Mouse (Mus musculus) spleen, postnatal 36 days (tissue): ENCODE data around the gene Glis3.

Experiments used
- DNase-seq, 2 experiments: peaks; one replicate each; pipeline ENCODE4 v3.0.0; 2022; ENCODE audit warnings: low spot score in 2 of 2, mixed read lengths in 1 of 2

Glis3 gene

DNA sequence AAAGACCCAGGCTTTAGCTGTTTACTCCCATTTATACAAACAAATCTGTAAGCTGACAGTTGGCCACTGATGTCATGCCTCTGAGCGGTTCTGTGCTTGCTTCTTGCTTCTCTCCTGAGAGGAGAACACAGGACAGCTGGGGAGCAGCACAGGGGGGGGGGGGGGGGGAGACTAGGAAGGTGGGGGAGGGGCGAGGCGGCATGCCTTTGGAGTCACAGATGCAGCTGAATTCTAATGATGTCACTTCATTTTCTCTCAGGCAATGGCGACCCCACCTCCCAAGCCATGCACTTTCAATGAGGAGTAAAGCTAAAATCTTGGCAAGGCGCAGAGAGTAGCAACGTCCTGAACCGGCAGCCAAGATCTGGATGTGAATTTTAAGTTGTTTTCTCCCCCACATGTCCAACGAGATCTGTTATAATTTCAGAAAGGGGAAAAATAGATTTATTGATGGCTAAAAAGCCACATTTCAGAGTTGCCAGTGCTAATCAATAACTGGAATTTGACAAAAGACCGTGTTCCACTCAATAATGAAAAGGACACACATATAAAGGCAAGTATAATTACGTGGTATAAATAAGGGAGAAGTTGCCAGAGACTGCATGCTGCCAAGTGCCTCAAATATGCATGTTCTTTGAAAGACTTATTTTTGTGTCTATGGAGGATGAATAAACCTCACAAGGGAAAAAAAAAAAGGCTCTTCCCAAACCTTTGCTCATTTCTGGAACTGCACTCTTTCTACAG is 297.5 kb downstream of the Glis3 start:
- no peak for DNase-seq

DNA sequence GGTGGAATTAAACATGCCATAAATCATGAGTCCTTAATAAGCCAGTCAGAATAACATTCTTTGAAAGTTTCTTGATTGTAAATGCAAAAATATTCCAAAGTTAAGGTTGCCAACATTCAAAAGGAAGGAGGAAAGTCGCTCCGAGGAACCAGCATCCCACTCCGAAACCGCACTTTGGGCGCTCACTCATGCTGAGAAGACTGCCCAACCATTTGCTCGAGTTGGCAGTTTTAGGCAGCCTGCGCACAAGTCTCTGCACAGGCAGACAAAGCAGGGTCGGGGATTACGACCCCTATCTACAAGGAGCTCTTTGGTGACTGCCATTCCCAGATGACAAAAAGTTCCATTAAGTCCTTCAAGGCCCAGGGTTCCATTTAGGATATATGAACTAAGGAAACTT is 298.4 kb downstream of the Glis3 start:
- no peak for DNase-seq

DNA sequence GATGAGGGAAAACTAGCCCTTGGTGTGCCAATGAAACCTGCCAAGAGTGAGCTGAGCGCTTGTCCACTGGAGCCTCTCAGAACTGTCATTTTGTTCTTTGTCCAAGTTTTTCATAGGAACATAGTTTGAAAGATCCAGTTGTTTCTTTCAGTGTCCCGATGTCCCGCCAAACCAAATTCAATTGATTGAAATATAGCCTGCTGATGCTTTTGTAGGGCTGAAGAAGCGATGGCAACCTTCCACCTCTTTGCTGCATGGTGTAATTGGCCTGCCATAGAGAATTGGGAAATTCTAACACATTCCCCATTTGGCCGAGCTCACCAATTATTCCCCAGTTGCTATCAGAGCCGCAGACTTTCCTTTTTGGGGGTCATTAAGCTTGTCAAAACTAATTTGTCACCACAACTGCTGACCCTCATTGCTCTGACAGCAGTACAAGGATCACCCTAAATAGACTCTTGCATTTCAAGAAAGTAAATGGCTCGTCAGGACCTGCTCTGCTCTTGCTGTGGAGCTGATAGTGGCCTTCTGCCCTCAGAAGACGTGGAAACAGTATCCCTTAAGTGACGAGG is 299.1 kb downstream of the Glis3 start:
- DNase-seq = no peak

DNA sequence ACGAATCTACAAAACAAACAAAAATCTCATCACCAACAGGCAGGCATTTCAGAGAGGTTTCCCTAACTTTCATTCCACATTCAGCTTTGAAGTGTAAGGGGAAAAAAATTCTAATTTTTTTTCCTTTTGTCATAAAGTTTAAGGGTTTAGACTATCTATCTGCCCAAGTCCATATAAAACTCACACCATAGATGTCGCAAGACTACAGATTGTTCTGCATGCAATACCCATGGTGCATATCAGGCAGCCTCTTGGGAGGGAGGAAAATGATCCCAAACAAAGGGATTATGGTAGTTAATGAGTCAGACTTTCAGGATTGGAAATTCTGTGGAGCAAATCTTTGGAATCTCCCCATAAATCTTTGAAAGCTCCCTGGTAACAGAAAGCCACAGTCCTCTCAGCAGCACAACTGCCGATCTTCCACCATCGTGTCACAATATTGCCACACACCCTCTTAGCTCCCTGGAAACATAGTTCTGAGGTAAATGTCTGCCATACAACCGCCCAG is 302.0 kb downstream of the Glis3 start:
- DNase-seq = no peak

DNA sequence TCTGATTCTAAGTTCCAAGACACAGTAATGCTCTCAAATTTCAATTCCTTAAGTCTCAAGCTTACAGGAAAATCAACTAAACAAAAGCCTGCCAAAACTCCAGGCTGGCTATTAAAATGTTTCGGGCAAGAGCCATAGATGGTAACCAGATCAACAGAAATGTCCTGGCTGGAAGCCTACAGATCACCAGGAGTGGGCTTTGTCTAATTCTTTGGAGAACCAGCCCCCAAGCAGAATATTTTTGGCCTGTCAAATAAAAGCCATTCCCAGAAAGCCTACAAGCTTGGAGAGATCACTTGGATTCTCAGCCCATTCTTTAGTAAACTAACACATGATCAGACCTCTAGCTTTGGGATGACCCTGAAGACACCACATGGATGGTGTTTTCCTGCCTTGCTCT is 303.5 kb downstream of the Glis3 start:
- no peak for DNase-seq

DNA sequence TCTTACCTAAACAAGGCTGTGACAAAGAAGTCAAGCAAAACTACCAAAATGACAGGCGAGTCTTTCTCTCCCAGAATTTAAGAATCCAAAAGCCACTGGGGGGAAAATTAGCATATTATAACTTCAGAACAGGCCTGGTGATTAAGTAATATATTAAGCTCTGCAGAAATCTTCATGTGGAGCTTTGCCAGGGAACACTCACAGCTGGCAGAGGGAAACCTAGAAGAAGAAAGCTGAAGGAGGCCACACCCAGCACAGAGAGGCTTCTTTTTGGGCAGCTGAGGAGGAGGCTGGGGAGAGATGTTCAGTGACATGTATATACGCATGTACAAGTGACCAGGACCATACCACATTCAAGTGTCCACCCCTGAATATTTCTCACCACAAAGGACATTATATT is 304.1 kb downstream of the Glis3 start:
- no peak for DNase-seq

DNA sequence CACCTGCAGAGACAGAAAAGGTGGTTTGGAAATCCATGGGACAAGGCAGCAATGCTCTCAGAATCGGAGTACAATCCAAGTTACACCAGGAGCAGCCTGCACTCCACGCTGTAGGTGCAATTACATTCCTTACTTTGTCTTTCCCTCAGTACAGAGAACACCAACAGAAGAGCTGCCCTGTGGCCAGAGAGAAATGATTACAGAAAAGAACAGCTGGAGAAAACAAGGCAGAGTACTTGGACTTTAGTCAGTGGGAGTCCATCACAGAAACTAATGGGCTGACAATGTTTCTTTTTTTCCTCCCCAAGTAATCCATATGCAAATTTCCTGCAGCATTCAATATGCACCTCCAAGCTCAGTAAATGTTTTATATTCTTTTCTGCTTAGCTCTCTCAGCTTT is 305.4 kb downstream of the Glis3 start:
- no peak for DNase-seq

DNA sequence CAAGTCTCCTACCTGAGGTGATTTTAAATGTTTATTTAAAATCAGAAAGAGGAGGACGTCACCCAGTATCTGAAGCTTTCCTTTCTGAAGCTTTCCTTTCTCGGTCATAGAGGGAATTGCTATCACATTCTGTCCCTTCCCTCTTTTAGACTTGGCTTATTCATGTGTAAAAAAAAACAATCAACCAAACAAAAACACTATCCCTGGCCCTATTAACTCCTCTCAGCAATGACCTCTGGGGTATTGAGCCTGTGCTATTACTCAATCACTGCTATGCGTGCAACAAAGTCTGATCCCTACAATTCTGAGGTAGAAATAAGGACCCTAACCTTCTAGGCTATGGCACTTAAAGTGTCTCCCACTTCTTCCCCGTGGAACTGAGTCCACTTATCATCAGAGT is 311.7 kb downstream of the Glis3 start:
- no peak for DNase-seq

DNA sequence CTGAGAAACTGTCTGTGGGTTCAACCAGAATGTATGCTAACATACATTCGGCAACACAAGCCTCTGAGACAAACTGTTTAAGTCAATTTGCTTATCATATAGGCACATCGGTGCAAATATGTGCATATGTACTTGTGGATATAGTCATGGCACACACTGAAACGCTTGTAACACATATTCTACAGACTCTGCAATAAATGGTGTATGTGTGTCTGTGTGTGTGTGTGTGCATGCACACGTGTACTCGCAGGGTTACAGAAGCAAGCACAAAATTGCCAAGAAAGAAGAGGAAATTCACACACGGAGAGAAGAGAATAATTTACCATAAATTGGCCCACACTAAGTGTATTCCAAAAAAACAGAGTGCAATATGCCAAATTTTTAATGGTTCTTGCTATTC is 312.6 kb downstream of the Glis3 start:
- DNase-seq = no peak

DNA sequence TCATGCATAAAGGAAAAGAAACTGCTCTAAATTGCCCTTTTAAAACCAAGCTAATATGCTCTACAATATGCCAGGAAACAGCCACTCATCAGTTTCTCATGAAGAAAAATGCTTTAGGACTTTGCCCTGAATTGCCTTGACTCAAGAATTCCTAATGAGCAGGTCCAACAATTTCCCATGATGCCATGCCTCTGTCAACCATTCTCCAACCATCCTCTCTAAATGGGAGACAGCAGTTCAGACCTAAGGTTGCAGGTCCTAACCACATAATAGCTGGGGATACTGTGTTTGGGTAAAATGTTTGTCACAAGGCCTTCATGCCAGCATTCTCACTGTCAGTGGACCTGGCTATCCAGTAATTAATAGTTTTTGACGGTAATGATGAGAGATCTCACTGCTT is 313.1 kb downstream of the Glis3 start:
- DNase-seq = no peak

DNA sequence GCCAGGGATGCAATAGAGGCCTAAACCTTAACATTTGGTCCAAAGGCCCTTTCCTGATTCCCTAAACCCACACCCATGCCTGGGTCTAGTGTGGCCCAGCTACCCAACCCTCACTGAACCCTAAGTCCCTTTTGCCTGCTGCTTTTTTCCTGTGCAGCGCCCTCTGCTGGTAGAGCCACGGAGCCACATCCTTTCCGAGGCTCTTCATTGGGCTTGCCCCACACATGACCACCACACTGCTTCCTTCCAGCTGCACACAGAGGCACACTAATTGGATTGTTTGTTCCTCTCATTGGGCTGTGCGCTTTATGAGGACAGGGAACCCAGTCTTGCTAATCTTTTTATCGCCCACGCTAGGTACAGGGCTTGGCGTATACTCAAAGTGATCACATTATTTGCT is 314.0 kb downstream of the Glis3 start:
- DNase-seq = peak; percentile 2 to 4

DNA sequence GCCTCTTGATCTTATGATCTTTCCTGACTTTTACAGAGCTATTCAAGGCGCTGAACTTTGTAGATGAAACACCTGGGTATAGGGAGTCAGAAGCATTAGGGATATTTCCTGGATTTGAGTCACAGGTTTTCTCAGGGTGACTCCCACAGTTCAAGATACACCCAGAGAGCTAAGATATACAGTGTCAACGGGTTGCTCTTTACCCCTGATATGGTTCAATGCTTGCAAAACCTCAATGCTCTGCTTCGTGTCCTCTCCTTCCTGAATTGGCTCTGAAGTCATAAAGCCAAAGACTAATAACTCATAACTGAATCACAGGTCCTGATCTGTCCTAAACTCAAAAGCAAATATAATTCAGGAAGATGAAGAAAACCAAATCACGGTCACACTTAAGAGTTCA is 319.0 kb downstream of the Glis3 start:
- no peak for DNase-seq

DNA sequence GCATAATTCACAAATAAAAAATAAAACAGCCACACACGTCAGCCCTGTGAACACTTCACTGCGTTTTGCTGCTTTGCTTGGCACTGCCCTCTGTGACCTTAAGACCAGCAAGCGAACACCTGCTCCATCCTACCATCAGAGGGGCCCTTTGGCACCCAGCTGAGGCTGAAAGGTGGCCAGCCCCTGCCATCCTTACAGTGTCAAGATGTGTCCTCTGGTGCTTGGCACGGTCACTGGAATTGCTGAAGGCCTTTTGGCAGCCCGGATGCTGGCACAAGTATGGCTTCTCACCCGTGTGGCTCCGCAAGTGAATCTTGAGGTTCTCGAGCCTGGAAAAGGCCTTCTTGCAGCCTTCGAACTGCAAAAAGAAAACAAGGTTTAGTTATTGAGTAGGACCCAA is 322.3 kb downstream of the Glis3 start:
- DNase-seq = no peak

DNA sequence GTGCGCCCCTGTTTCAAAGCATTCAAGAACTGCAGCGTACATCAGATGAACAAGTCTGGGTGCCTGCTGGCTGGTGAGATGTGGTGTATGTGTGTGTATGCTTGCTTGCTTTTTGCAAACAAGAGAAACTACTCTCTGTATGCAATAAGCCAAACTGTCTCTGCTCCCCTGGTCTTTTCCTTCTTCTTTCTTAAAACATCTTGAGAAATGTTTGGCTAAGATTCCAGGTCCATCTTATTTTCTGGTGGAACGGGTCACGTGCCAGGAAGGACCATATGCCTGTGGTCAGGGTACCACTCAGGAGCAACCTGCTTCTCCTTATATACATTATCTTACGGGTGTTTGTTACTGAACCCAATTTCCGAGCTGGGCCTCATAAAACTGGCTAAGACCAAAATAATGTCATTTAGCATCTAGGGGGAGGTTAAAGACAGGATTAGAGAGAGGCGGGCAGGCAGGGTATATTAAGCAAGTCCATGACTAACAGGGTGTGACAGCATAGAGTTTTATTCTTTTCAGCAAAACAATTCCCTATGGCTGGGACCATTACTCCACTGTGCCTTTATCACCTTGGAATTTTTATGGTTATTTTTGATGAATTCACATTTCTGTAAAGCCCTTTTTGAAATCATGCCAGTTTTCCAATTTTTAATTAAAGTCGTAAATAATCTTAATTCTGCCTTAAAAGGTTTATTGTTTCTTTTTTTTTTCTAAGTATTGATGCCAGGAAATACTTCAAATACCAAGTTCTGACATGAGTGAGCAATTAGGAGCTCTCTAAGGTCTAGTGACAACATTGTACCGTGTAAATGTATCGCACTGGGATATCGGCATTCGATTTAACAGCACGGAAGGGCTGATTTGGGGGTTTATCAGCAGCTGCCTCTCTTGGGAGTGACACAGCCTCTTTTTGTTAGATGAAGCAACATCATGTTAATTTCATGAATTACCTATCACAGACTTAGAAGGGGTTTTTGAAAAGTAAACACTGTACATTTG is 328.5 kb downstream of the Glis3 start:
- DNase-seq = no peak

DNA sequence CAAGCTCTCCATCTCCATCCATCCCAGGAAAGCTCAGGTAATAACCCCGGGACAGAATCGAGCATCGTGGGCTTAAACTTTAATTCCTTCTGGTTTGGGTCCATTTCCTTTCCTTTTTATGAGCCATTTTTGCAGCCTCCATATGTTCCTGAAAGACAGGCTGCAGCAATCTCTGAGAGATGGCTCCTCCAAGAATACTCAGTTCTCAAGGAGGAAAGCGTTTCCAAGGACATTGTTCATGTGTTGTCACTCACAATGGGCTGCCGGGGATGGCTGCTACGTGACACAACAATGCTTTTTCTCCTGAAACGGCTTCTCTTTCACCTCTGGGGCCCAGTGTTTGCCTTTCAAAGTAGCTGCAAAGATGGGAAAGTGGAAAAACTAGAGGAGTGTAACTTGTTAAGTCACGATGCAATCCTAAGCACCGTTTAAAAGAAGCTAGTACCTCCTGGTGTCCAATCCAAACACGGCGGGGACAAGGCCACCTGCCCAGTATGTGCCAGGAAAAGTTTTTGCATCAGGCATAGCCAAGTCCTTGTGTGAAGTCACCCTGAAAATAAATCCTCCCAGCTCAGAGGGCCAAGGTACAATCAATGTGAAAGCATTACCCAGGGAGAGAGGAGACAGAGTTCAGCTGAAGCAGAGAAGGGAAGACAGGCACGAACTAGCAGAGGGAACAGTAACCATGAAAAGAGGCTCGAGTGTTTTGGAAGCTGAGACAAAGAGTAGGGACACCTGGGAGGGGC is 332.6 kb downstream of the Glis3 start:
- DNase-seq = no peak

DNA sequence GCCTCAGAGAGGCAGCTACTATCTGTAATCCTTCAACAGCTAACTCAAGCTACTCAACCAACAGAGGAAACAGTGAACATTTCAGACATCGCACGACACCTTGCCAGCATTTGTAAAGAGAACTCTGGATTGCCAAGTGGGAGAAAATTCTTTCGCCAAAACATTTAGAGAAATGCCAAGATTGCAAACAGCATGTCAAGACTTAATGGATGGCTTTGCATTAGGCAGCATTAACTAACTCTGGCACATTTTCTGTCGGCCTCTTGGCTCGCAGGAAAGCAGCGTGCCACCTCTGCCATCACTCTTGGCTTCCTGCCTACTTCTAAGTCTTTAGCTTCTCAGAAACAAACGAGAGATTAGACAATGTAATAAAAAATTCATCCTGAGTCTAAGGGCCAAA is 336.2 kb downstream of the Glis3 start:
- DNase-seq = no peak

DNA sequence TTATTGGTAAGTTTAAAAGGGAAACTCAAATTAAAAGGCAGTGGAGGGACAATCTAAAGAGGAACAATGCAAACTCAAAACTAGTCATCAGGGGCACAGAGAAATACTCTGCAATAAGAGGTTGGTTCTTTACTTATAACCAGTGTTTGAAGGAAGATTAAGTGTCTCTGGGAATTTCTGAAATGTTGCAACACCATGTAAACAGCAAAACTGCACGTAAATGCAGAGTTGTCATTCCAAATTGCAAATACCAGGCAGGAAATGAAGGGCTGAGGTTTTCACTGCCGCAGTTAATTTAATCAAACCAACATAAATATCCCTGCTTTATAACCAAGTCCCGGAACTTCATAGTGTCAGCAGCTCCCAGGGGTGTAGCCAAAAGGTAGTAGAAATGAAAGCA is 342.3 kb downstream of the Glis3 start:
- no peak for DNase-seq

DNA sequence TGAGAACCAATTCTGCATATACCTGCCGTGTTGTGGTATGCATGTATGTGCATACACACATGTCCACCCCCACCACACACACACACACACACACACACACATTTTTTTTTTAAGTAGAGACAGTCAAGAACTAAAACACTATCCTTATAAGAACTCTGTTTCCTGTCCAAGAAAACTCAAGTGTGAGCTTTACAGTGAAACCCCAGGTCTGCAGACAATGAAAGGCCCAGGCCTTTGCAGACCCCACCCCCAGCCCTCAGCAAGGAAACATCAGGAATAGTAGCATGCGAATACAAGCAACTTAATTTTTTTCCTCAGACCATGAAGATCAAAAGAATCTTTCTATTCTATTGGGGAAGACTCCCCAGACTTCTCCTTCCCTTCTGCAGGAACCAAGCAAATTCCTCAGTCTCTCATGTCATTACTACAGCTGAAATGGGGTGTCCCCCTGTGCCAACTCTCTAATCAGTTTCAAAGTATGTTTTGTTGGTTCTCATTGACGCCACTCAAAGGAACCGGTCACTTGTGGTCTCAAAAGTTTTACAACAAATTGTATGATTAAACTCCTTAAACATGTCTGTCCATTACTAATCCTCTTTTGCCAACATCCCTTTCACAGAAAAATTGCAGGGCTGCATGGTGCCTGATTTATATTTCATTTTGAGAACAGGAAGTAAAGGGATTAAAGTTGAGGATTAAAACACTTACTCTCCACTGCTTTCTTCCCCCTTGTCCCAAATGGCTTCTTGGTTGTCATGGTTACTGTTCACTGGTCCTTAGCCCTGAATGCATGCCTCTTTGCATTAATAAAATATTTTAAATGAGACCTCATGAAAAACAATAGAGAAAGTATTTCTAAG is 343.0 kb downstream of the Glis3 start:
- DNase-seq = no peak

DNA sequence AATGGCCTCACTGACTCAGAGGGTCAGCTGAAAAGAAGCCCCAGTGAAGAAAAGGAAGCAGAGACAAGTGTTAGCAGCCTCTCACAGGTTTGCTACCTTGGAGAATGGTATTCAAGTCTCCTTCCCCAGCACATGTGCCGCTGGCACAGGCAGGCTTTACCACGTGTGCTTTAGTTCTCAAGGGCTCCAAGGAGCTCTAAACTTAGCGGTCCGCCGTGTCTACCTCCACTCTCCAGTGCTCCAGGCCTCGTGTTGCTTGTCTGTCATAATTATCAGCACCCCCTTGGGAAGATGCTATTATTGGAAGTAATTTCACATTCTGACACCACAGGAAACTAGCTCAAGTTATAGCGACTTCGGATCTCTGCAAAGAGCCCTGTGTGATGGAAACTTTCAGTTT is 344.0 kb downstream of the Glis3 start:
- no peak for DNase-seq

DNA sequence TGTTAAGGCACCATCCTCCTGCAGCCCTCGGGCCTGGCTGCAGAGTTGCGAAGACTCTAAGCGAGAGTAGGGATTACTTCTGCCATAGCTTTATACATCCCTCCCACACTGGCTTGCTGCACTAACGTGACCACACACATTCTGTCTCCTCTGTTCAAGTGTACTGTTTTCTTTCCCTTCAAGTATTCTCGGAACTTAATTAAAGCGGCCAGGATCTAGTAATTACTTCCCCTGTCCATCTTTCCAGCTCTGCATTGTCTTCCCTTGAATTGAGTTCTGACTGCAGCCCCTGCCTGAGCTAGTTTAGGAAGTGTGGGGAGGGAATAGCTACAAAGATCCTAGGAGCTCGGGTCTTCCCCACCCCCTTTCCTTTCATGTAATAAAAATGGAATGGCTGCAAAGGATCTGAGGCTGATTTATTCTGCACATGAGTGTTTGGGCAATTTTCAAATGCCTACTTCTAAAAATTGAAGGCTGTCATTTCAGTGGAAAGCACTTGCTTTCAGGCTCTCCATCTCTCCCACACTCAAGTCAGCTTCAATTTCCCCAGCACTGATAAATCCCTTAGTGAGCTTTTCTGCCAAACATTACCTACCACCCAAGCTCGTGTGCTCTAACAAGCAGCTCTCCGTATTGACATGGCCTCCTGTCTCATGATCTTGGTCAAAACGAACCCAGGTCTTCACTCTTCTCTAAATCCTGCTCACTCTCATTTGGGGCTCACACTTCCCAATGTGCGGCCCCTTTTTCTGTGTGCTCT is 346.7 kb downstream of the Glis3 start:
- no peak for DNase-seq
